In genomic region chr9:75778762-75779346, GRCm38 (mm10) we compare ENCODE assay signal across 13 mouse cellular contexts. TPM values are rescaled to one million over a fixed set of nuclear protein-coding genes. Genes with fewer than 3 reads are reported as not detected.
A peak's percentile ranks its signal among the peaks of the same experiment; 100 is the strongest.
DNase-seq lines count a peak whose midpoint lies in the region; ATAC-seq and TF ChIP-seq lines count a peak whose summit lies in the region.
"Had no signal": no experiment of that assay in that cellular context is flagged by ENCODE, and none has a peak within 500 bp of the region (broad histone marks: within the 10 kb centered on the region; RNA-seq: fewer than 3 reads in every experiment).

No protein-coding gene starts in this region.

- peak overlapping the region; percentile 57 for H3K4me2 ChIP-seq in heart, embryonic 12.5 days
- peak overlapping the region; percentile 49 for H3K4me2 ChIP-seq in embryonic facial prominence, embryonic 13.5 days
- H3K4me2 ChIP-seq in lung, postnatal 0 days (replicated peaks; ENCODE audit: low read depth, low read length): peak overlapping the region; percentile 43
- no peak overlapping the region; the same call in 1 of the 2 replicates for H3K4me2 ChIP-seq in kidney, embryonic 16.5 days (replicated peaks; ENCODE audit: low read depth, low read length)
- H3K4me2 ChIP-seq: hindbrain, embryonic 15.5 days; liver, embryonic 13.5 days; midbrain, embryonic 12.5 days had no signal

- peak; percentile 43 for DNase-seq in adrenal gland, postnatal 10 days
- DNase-seq in adrenal gland, adult 18-20 months (ENCODE audit: low spot score in 2 of 2): no peak
- DNase-seq in heart, adult 9 months (ENCODE audit: low spot score in 2 of 2): no peak
- DNase-seq in lung, postnatal 0 days (ENCODE audit: low spot score): peak; percentile 86
- no peak for DNase-seq in B cell, adult 2 months
- DNase-seq: liver, embryonic 13.5 days; thymus, postnatal 4 days had no signal

- WGBS in heart, embryonic 12.5 days: 34% methylated on average over 9 of the region's 9 CpGs
- 23% methylated on average over 9 of the region's 9 CpGs for WGBS in embryonic facial prominence, embryonic 13.5 days
- 29% methylated on average over 9 of the region's 9 CpGs for WGBS in lung, postnatal 0 days
- 69% methylated on average over 9 of the region's 9 CpGs for WGBS in kidney, embryonic 16.5 days

- H3K36me3 ChIP-seq in heart, embryonic 12.5 days: no peaks in the 10 kb centered on the region
- no peaks in the 10 kb centered on the region for H3K36me3 ChIP-seq in embryonic facial prominence, embryonic 13.5 days
- H3K36me3 ChIP-seq in lung, postnatal 0 days (ENCODE audit: insufficient read depth, low read length): no peaks in the 10 kb centered on the region
- no peaks in the 10 kb centered on the region for H3K36me3 ChIP-seq in kidney, embryonic 16.5 days (ENCODE audit: insufficient read depth, low read length)
- H3K36me3 ChIP-seq: hindbrain, embryonic 15.5 days; liver, embryonic 13.5 days; midbrain, embryonic 12.5 days had no signal

- H3K4me1 ChIP-seq in heart, embryonic 12.5 days (replicated peaks): peaks cover 7% of the 10 kb centered on the region; the same call in 1 of the 2 replicates
- peaks cover 25% of the 10 kb centered on the region for H3K4me1 ChIP-seq in embryonic facial prominence, embryonic 13.5 days
- H3K4me1 ChIP-seq in lung, postnatal 0 days (ENCODE audit: insufficient read depth, low read depth, low read length): no peaks in the 10 kb centered on the region
- peaks cover 11% of the 10 kb centered on the region; the same call in 1 of the 2 replicates for H3K4me1 ChIP-seq in kidney, embryonic 16.5 days (ENCODE audit: insufficient read depth, low read length)
- H3K4me1 ChIP-seq: hindbrain, embryonic 15.5 days; liver, embryonic 13.5 days had no signal

- TF ChIP-seq CTCF in lung, postnatal 0 days (IDR thresholded peaks at IDR 0.05): no peak

- H3K4me3 ChIP-seq in heart, embryonic 12.5 days: peak overlapping the region; percentile 31
- H3K4me3 ChIP-seq in embryonic facial prominence, embryonic 13.5 days: peak overlapping the region; percentile 32
- peak overlapping the region; percentile 34 for H3K4me3 ChIP-seq in lung, postnatal 0 days (ENCODE audit: low read depth, low read length)
- no peak overlapping the region for H3K4me3 ChIP-seq in kidney, embryonic 16.5 days (ENCODE audit: low read length)
- H3K4me3 ChIP-seq: hindbrain, embryonic 15.5 days; liver, embryonic 13.5 days; midbrain, embryonic 12.5 days had no signal

- ATAC-seq in heart, embryonic 12.5 days (ENCODE audit: insufficient number of reproducible peaks, low FRiP score): 0 out of 2 replicates have a peak, but pooled peaks have one; percentile 48
- ATAC-seq in embryonic facial prominence, embryonic 13.5 days (ENCODE audit: insufficient number of reproducible peaks, insufficient read depth, low FRiP score, low TSS enrichment, low read depth): no peak
- ATAC-seq in lung, postnatal 0 days: peak; percentile 83
- ATAC-seq in kidney, embryonic 16.5 days (ENCODE audit: low FRiP score, low TSS enrichment): no peak

- no peak for TF ChIP-seq EP300 in lung, postnatal 0 days (IDR thresholded peaks at IDR 0.05)

- H3K27me3 ChIP-seq in heart, embryonic 12.5 days (replicated peaks): no peaks in the 10 kb centered on the region
- H3K27me3 ChIP-seq in embryonic facial prominence, embryonic 13.5 days: no peaks in the 10 kb centered on the region
- no peaks in the 10 kb centered on the region for H3K27me3 ChIP-seq in lung, postnatal 0 days (replicated peaks; ENCODE audit: insufficient read depth, low read length)
- H3K27me3 ChIP-seq in kidney, embryonic 16.5 days (ENCODE audit: insufficient read depth, low read length): no peaks in the 10 kb centered on the region
- H3K27me3 ChIP-seq: hindbrain, embryonic 15.5 days; liver, embryonic 13.5 days; midbrain, embryonic 12.5 days had no signal

- H3K9me3 ChIP-seq in heart, embryonic 12.5 days (replicated peaks): no peaks in the 10 kb centered on the region
- H3K9me3 ChIP-seq in embryonic facial prominence, embryonic 13.5 days: no peaks in the 10 kb centered on the region
- no peaks in the 10 kb centered on the region for H3K9me3 ChIP-seq in lung, postnatal 0 days (ENCODE audit: low read length)
- H3K9me3 ChIP-seq in kidney, embryonic 16.5 days (ENCODE audit: low read length): no peaks in the 10 kb centered on the region
- H3K9me3 ChIP-seq: hindbrain, embryonic 15.5 days; liver, embryonic 13.5 days; midbrain, embryonic 12.5 days had no signal

- H3K27ac ChIP-seq in heart, embryonic 12.5 days (ENCODE audit: poor library complexity, severe bottlenecking): no peak overlapping the region
- H3K27ac ChIP-seq in embryonic facial prominence, embryonic 13.5 days: no peak overlapping the region
- peak overlapping the region; percentile 52 for H3K27ac ChIP-seq in lung, postnatal 0 days (ENCODE audit: low read length)
- H3K27ac ChIP-seq in kidney, embryonic 16.5 days (ENCODE audit: low read length): no peak overlapping the region
- H3K27ac ChIP-seq: hindbrain, embryonic 15.5 days; liver, embryonic 13.5 days; midbrain, embryonic 12.5 days had no signal

- no peak overlapping the region for H3K9ac ChIP-seq in heart, embryonic 12.5 days
- H3K9ac ChIP-seq in embryonic facial prominence, embryonic 13.5 days: no peak overlapping the region
- H3K9ac ChIP-seq in lung, postnatal 0 days (replicated peaks; ENCODE audit: low read depth): no peak overlapping the region
- H3K9ac ChIP-seq in kidney, embryonic 16.5 days (replicated peaks; ENCODE audit: low read length): no peak overlapping the region
- H3K9ac ChIP-seq: hindbrain, embryonic 15.5 days; liver, embryonic 13.5 days; midbrain, embryonic 12.5 days had no signal

RNA-seq across cellular contexts. Expression of gene Bmp5, which starts 3.7 kb away (rescaled TPM):
- 1 to 10 TPM; 6.4 to 7.8 TPM for total RNA-seq in adrenal gland, postnatal 10 days (2021)
- under 1 TPM; 0.36 to 0.61 TPM for total RNA-seq in adrenal gland, adult 18-20 months (2021)
- 11.8 and 13.2 TPM in 2 replicates for polyA plus RNA-seq in heart, embryonic 12.5 days (2016; fragmentation: Nextera tagmentation; extraction: Ambion mirVana)
- polyA plus RNA-seq in embryonic facial prominence, embryonic 13.5 days (2015; fragmentation: Nextera tagmentation; extraction: Ambion mirVana): 9.0 and 13.1 TPM in 2 replicates
- 14.7 and 18.0 TPM in 2 replicates for polyA plus RNA-seq in lung, postnatal 0 days (2015; fragmentation: Nextera tagmentation; extraction: Ambion mirVana)
- polyA plus RNA-seq in kidney, embryonic 16.5 days (2015; fragmentation: Nextera tagmentation; extraction: Ambion mirVana): 1.2 and 1.9 TPM in 2 replicates
- total RNA-seq: MEL had no signal

Comparison
In these comparisons a context has a peak if more than half of its experiments do, and no peak if none do; other contexts are left out.
1. DNase-seq: peak in adrenal gland, postnatal 10 days (single experiment) and lung, postnatal 0 days (single experiment); none in adrenal gland, adult 18-20 months (0 of 2), heart, adult 9 months (0 of 2) and B cell, adult 2 months (0 of 2).
2. ATAC-seq: peak in heart, embryonic 12.5 days (single experiment) and lung, postnatal 0 days (single experiment); none in embryonic facial prominence, embryonic 13.5 days (single experiment) and kidney, embryonic 16.5 days (single experiment).